Mouse (Mus musculus): ENCODE results near the gene Slc25a28.

DNA sequence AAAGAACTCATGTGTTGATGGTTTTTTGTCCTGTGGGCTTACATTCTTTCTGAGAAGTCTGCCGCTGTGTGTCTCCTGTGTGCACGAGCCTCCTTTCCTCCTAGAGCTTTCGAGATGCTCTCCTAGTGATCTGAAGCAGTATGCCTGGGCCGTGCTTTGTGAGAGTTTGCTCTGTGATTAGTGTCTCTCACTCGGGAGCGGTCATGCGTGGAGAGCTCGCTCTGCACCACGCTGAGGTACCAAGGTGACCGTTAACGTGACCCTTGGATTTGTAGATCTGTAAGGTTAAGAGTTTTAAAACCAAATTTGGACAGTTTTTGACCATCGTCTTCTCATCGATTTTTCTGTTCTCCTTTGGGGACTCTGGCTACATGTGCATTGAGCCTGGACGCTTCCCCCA lies 18.1 kb upstream of the Slc25a28 start:
- TF ChIP-seq CTCF (IDR thresholded peaks at IDR 0.05; ENCODE audit: borderline replicate concordance, insufficient read depth, low read depth, low read length) (no peak), POLR2A (IDR thresholded peaks at IDR 0.05; ENCODE audit: borderline replicate concordance, insufficient read depth, low read length) (no peak)
